Mouse (Mus musculus) forebrain, embryonic 14.5 days (tissue): Measurements from ENCODE around the gene Gm20388. TPM values are rescaled to one million over a fixed set of nuclear protein-coding genes. Genes with fewer than 3 reads are reported as not detected.

ENCODE experiments used
- ATAC-seq: fragments of 200-750 bp; cut with Nextera tagmentation; 2 replicates; pipeline ENCODE4 v1.8.0; 2017; ENCODE audit warnings: mild to moderate bottlenecking, moderate library complexity
- DNase-seq: peaks from one replicate; pipeline ENCODE4 v3.0.0-alpha.2; 2015; ENCODE audit warnings: low spot score
- H3K27ac ChIP-seq: fragments of 300-500 bp; sonication (generic); 2 replicates; pipeline ENCODE4 v1.5.1; 2014; ENCODE audit warnings: low read depth, mild to moderate bottlenecking, control low read depth, low read length, moderate library complexity
- H3K27me3 ChIP-seq: fragments of 300-500 bp; sonication (generic); replicated peaks from 2 replicates; pipeline ENCODE4 v1.6.1; 2014; ENCODE audit warnings: low read length, control low read depth, mixed read lengths; ENCODE audit not compliant: control insufficient read depth, insufficient read depth
- H3K36me3 ChIP-seq: fragments of 300-500 bp; sonication (generic); 2 replicates; pipeline ENCODE4 v1.6.1; 2014; ENCODE audit warnings: low read length, control low read depth; ENCODE audit not compliant: control insufficient read depth, insufficient read depth
- H3K4me1 ChIP-seq: fragments of 300-500 bp; sonication (generic); 2 replicates; pipeline ENCODE4 v1.6.1; 2014; ENCODE audit warnings: antibody characterized with exemption, low read length, control low read depth; ENCODE audit not compliant: control insufficient read depth, insufficient read depth
- H3K4me2 ChIP-seq: fragments of 300-500 bp; sonication (generic); 2 replicates; pipeline ENCODE4 v1.6.1; 2014; ENCODE audit warnings: mild to moderate bottlenecking, control low read depth, low read length
- H3K4me3 ChIP-seq: fragments of 300-500 bp; sonication (generic); 2 replicates; pipeline ENCODE4 v1.5.1; 2014; ENCODE audit warnings: low read depth, low read length, control low read depth
- H3K9ac ChIP-seq: fragments of 300-500 bp; sonication (generic); 2 replicates; pipeline ENCODE4 v1.6.1; 2014; ENCODE audit warnings: mild to moderate bottlenecking, low read length, control low read depth, moderate library complexity
- H3K9me3 ChIP-seq: fragments of 300-500 bp; sonication (generic); replicated peaks from 2 replicates; pipeline ENCODE4 v1.6.1; 2016; ENCODE audit warnings: low read length, control low read depth, mixed read lengths; ENCODE audit not compliant: control insufficient read depth
- WGBS: fragments of 180-500 bp; shearing (Covaris S2); extraction: QIAGEN DNeasy Blood & Tissue Kit; methylation state at CpG from one replicate; pipeline ENCODE4 v1.1.7; 2014; 5-methylcytosine and 5-hydroxymethylcytosine counted together
- polyA plus RNA-seq: library from polyadenylated mRNA; unstranded; fragments of >200 nt; fragmentation: Nextera tagmentation; extraction: Ambion mirVana; gene quantifications from 2 replicates; pipeline ENCODE4 v1.2.1, GENCODE M21; 2014

Gm20388 gene
- polyA plus RNA-seq, 1 experiment from 2014 or later, result 7.4 TPM

- no peak overlapping the region for H3K9ac ChIP-seq
- WGBS, result 90% methylated on average over 3 of the region's 3 CpGs
- H3K4me1 ChIP-seq, result peaks cover 12% of the 10 kb centered on the region
- H3K27ac ChIP-seq, result no peak overlapping the region
- H3K4me3 ChIP-seq, result no peak overlapping the region
- H3K36me3 ChIP-seq, result no peaks in the 10 kb centered on the region
- H3K27me3 ChIP-seq, result no peaks in the 10 kb centered on the region
- no peak overlapping the region for H3K4me2 ChIP-seq
- no peak for ATAC-seq
- H3K9me3 ChIP-seq, result no peaks in the 10 kb centered on the region
- no peak for DNase-seq
Measured at GRCm38 (mm10) chr8:121575661-121576060, 1665.0 kb downstream of the Gm20388 start.

- peak overlapping the region; percentile 80 for H3K4me2 ChIP-seq
- H3K36me3 ChIP-seq, result no peaks in the 10 kb centered on the region
- H3K27ac ChIP-seq, result peak overlapping the region; percentile 55; the same call in 1 of the 2 replicates
- H3K9me3 ChIP-seq, result no peaks in the 10 kb centered on the region
- ATAC-seq (peak; percentile 26), DNase-seq (peak; percentile 51)
- H3K4me3 ChIP-seq, result peak overlapping the region; percentile 87
- 2% methylated on average over 44 of the region's 44 CpGs for WGBS
- peak overlapping the region; percentile 87 for H3K9ac ChIP-seq
- peaks cover 12% of the 10 kb centered on the region for H3K4me1 ChIP-seq
- no peaks in the 10 kb centered on the region for H3K27me3 ChIP-seq
Measured at GRCm38 (mm10) chr8:121577751-121578675, 1667.4 kb downstream of the Gm20388 start.

GRCm38 (mm10) chr8:121578676-121579451 is 1668.2 kb downstream of the Gm20388 start, which contains the start of gene Fbxo31:
Fbxo31 (minus strand) TSS chr8:121578806.
- DNase-seq (peak; percentile 94), ATAC-seq (peak; percentile 94)
- peak within 1 kb of the TSS; percentile 80 for H3K4me2 ChIP-seq
- H3K9me3 ChIP-seq, result no peaks in the 10 kb centered on the region
- peak within 1 kb of the TSS; percentile 55; the same call in 1 of the 2 replicates for H3K27ac ChIP-seq
- H3K27me3 ChIP-seq, result no peaks in the 10 kb centered on the region
- WGBS, result under 1% methylated on average over 41 of the region's 63 CpGs
- no peaks in the 10 kb centered on the region for H3K36me3 ChIP-seq
- peaks cover 12% of the 10 kb centered on the region for H3K4me1 ChIP-seq
- H3K4me3 ChIP-seq, result peak within 1 kb of the TSS; percentile 87
- H3K9ac ChIP-seq, result peak within 1 kb of the TSS; percentile 87

GRCm38 (mm10) chr8:121580465-121580864 is 1669.8 kb downstream of the Gm20388 start:
- Histone ChIP-seq H3K27ac (no peak overlapping the region), H3K4me1 (peaks cover 12% of the 10 kb centered on the region), H3K4me3 (no peak overlapping the region), H3K4me2 (no peak overlapping the region), H3K27me3 (no peaks in the 10 kb centered on the region), H3K36me3 (no peaks in the 10 kb centered on the region), H3K9me3 (no peaks in the 10 kb centered on the region), H3K9ac (no peak overlapping the region)
- 46% methylated on average over 9 of the region's 9 CpGs for WGBS
- DNase-seq (no peak), ATAC-seq (no peak)

GRCm38 (mm10) chr8:121583653-121584052 is 1673.0 kb downstream of the Gm20388 start:
- H3K9ac ChIP-seq, result no peak overlapping the region
- no peak for DNase-seq
- H3K27ac ChIP-seq, result no peak overlapping the region
- 65% methylated on average over 8 of the region's 8 CpGs for WGBS
- H3K9me3 ChIP-seq, result no peaks in the 10 kb centered on the region
- no peak overlapping the region for H3K4me3 ChIP-seq
- peaks cover 3% of the 10 kb centered on the region; the same call in 1 of the 2 replicates for H3K4me1 ChIP-seq
- ATAC-seq, result no peak
- H3K27me3 ChIP-seq, result no peaks in the 10 kb centered on the region
- H3K4me2 ChIP-seq, result no peak overlapping the region
- no peaks in the 10 kb centered on the region for H3K36me3 ChIP-seq

- peak overlapping the region; percentile 52 for H3K4me3 ChIP-seq
- WGBS, result 47% methylated on average over 13 of the region's 13 CpGs
- DNase-seq (no peak), ATAC-seq (no peak)
- H3K4me2 ChIP-seq, result peak overlapping the region; percentile 53
- H3K9me3 ChIP-seq, result no peaks in the 10 kb centered on the region
- H3K27me3 ChIP-seq, result no peaks in the 10 kb centered on the region
- H3K4me1 ChIP-seq, result peaks cover 6% of the 10 kb centered on the region
- no peak overlapping the region for H3K27ac ChIP-seq
- no peaks in the 10 kb centered on the region for H3K36me3 ChIP-seq
- H3K9ac ChIP-seq, result peak overlapping the region; percentile 59; the same call in 1 of the 2 replicates
Measured at GRCm38 (mm10) chr8:121584730-121585129, 1674.1 kb downstream of the Gm20388 start.

- no peaks in the 10 kb centered on the region for H3K27me3 ChIP-seq
- DNase-seq (peak; percentile 99), ATAC-seq (peak; percentile 96)
- H3K9me3 ChIP-seq, result no peaks in the 10 kb centered on the region
- peak overlapping the region; percentile 59 for H3K9ac ChIP-seq
- H3K4me2 ChIP-seq, result peak overlapping the region; percentile 53
- peaks cover 8% of the 10 kb centered on the region for H3K4me1 ChIP-seq
- no peaks in the 10 kb centered on the region for H3K36me3 ChIP-seq
- WGBS, result under 1% methylated on average over 47 of the region's 47 CpGs
- no peak overlapping the region for H3K27ac ChIP-seq
- H3K4me3 ChIP-seq, result peak overlapping the region; percentile 52
Measured at GRCm38 (mm10) chr8:121585159-121585825, 1674.7 kb downstream of the Gm20388 start.

- Histone ChIP-seq H3K27me3 (no peaks in the 10 kb centered on the region), H3K4me2 (no peak overlapping the region), H3K4me1 (peaks cover 21% of the 10 kb centered on the region), H3K9me3 (no peaks in the 10 kb centered on the region), H3K9ac (no peak overlapping the region), H3K4me3 (no peak overlapping the region), H3K27ac (no peak overlapping the region), H3K36me3 (peaks cover 6% of the 10 kb centered on the region)
- ATAC-seq (no peak), DNase-seq (no peak)
- WGBS, result 82% methylated on average over 4 of the region's 4 CpGs
Measured at GRCm38 (mm10) chr8:121588750-121589149, 1678.1 kb downstream of the Gm20388 start.
